Mouse (Mus musculus) CD4-positive helper T cell, adult 2 months (primary cell): Measurements from ENCODE around the gene Enthd1.
"Not testable (repeated sequence)": the region's sequence is repeated elsewhere in the genome, so short reads cannot be mapped to it uniquely, and the experiment has no call there.

Experiments used
- DNase-seq: peaks from one replicate; pipeline ENCODE4 v3.0.0-alpha.2; 2012; ENCODE audit warnings: low read depth, missing footprints, low spot score

Enthd1 gene

DNA sequence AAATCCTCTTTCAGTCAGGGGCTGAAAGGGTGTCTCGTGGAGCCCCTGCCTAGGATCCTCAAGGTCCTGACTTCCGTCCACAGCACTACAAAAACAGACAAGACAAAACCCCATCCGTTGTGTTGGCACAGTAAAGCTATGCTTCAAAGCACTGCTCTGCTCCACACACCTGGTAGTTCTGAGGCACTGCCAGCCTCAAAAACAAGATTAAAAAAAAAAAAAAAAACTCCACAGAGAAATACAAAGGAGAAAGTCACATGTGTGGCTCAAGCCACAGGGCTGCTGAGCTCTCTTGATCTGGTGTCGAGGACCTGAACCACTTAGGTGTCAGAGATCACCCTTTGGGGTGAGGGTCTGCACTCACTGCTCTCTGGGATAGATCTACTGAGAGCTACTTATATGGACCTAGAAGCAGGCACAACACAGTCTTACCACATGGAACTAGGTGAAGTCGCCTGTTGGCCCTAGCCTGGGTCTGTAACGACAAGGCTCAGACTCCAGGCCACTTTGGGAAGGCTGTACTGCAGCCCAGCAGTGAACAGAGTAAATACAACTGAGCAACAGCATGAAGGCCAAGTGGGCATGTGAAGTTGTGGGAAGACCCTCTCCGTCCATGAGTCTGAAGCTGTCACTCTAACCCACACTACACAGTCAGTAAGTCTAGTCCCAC, 26.1 kb downstream of the Enthd1 start:
- peak; percentile 79 for DNase-seq

DNA sequence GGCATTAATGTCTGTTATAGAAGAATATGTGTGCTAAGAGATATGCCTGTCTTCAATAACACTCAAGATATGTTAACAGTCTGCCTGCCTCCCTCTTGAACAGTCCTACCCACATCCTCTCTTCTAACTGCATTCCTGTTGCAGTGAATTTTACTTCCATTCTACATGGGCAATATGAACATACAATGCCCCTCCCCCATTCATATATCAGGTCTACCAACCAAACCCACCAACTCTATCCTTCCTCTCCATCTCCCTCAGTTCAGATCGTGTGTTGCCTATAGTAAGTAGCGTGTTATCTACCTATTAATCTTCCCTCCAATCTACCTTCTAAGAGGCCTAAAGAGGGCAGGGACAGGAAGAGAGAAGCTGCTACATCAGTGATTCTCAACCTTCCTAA, 26.9 kb downstream of the Enthd1 start:
- peak; percentile 64 for DNase-seq

DNA sequence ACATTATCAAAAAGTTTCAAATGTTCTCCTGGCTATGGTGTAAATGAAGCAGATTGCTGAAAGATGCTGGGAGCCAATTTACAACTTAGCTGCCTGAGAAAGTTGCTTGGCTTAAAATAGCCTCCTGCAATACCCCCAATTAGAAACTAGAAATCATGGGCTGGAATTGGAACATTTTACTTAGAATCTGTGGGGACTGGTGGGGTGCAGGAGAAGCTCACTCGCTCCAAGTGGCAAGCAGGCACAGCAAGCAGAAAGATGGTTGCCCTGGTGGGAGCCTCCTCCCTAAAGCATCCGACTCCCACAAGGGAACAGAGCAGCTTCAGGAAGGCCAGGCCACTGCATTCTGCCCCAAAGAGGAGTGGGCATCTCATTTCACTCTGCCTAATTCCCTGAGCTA, 28.9 kb downstream of the Enthd1 start:
- DNase-seq, result no peak

DNA sequence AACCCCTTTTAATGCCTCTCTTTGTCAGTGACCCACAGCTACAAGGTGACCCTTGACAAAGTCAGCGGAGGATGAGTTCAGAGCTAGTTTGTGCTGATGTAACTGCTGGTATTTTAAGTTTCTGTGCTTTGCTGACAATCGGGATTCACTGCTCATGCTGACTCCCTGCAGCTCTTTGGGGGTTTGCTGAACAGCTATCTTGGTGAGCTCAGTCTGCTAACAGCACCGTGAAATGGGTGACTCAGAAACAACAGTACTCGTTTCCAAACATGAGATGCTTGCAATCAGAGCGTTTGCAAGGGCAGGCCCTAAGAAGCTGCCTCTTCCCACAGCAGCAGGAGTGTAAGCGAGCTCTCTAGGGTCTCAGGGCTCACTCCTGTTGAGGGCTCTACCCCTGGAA, 31.7 kb downstream of the Enthd1 start:
- DNase-seq, result no peak

DNA sequence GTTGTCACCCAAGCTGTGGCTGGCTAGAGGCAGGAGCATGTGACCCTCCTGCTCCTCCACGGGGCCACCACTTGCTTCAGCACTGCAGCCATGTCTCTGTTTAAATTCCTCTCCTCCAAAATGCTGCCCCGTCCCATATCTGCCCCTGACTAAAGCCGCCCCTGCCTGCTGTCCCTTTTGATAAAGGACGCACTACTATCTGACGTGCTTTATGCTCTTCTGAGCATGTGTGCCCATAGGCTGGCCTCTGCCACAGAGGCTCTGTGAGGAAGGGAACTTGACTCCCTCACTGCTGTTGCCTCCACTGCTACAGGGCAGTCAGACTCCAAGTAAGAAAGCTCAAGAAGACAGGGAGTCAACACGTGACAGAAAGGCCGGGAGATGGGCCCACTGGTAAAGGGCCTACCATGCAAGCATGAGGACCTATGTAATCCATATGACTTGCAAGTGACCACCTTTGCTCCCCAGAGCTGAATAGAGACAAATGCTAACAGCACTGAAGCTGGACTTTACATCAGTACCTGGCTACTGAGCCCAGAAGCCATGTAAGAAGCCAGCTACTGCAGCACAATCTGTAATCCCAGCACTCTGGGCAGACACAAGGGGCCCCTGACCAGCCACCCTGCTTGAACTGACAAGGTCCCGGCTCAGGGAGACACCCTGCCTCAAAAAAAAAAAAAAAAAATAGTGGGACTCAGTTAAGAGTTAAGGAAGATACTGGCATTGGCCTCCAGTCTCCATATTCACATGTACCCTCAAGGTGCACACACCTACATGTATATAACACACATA, 32.5 kb downstream of the Enthd1 start:
- DNase-seq, result no peak

DNA sequence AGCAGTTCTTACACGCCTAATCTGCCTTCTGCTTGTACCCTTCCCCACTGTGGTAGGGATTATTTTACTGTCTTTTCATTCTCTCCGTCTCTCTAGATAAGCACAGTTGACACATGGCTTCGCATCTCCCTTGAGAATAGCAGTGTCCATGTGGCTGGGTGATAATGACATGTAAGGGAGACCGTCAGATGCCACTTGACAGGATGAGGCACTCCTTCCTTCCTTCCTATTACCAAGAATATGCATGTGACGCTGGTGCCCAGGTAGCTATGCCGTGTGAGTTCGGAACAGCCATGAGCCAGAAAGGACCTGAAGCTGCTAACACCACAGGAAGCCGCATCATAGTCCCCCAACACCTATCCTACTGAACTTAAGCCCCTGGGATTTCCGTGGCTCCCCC, 33.9 kb downstream of the Enthd1 start:
- DNase-seq, result peak; percentile 24

DNA sequence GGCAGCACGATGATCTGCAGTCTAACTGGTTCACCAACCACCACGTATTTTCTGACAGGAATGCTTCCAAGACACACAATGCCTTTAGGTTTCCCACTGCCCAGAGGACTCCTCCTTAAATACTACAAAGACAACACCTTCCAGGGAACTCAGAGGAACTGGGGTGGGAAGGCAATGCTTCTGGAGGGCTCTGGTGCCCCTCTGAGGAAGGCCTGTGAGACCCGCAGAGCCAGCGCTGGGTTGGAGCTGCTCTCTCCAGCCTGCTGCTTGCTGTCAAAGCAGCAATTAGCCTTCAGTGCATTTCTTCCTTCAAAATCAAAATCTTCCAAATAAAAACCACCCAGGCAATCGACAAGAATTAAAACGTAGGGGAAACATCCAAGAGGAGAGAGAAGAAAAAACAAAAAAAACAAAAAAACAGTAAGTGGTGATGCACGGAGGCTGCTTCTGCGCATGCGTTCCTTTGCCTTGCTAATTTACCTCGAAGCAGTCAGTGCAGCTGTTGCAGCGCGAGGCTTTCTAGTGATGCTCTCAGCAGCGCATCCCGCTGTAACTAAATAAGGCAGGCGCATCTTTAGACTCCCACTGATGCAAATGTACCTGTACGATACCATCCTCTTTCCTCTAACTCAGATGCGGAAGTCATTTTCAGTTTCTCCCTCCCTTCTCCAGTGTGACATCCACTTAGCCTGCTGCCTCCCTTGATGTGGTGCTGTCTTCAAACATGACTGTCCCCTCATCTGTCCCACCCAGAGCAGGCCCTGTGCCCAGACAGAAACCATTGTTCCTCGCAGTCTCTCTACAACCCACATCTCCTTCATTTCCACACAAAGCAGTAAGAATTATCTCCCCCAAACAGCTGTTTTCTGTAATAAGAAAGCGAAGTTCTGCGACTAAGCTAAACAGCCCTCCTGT, 34.7 kb downstream of the Enthd1 start:
- peak; percentile 38 for DNase-seq

DNA sequence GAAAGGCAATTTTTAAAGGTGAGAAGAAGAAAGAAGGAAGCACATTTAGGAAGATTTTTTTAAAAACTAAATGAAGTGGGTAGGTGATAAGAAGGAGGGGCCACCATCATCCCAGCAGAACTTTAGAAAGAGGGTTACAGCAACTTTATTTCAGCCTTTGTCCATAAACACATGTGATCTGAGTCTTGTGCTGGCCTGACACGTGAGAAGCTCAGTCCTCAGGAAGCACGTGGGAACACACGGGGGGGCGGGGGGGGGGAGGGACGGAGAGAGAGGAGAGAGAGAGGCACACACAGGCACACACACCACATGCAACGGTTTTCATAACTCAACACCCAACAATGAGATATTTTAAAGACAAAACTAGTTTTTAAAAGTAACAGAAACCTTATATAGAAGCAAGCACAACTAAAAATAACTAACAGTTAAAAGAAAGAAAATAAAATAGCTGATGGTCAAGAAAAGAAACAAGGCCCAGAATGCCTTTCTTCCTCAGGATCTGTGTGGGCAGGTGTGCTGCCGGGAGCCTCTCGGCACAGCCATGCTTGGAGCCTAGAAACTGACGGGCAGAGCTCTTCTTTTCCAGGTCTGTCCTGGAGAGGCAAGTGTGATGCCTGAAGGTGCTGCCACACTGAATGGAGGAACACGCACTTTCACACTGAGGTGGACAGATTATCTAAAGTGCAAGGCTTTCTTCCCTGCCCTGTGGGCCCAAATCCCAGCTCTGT, 43.1 kb downstream of the Enthd1 start:
- no peak for DNase-seq

DNA sequence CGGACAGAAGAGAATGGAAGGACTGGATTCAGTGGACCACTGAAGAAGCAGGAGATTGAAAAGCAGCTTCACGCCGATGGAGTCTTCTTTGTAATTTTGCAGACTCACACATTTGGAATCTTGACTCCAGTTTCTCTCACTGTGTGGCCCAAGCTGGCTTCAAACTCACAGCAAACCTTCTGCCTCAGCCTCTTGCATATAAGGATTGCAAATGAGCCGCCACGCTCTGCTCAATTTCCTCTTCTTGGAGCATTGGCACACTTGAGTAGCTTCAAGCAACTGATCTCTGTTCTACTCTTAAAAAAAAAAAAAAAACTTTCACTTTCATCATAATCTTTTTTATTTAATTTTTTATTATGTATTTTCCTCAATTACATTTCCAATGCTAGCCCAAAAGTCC, 45.0 kb downstream of the Enthd1 start:
- DNase-seq, result no peak

DNA sequence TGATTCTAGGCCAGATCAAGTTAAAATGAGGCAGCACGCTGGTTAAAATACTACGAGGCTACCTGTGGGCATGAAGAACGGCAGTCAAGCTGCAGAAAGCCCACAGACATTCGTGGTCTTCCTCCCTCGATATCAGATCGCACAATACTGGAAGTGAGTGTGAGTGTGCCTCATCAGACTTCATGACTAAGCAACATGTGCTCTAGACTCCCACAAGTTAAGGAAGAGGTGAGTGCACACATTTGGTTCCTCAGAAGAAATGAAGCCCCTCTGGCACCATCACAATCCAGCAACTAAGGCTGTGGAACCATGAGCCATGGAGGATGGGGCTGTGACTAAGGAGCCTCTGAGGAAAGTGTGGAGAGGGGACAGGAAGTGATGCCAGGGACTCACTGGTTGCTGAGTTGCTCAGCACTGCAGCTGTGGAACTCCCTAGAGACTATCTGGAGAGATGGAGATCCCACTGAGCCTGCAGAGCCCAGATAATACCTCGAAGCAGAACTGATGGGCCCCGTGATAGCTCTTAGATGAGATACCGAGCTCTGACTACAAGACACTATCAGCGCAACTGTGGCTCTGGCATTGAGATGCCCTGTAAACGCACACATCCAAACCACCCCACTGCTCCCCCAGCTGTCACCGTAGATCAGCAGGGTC, 46.3 kb downstream of the Enthd1 start:
- DNase-seq, result no peak

DNA sequence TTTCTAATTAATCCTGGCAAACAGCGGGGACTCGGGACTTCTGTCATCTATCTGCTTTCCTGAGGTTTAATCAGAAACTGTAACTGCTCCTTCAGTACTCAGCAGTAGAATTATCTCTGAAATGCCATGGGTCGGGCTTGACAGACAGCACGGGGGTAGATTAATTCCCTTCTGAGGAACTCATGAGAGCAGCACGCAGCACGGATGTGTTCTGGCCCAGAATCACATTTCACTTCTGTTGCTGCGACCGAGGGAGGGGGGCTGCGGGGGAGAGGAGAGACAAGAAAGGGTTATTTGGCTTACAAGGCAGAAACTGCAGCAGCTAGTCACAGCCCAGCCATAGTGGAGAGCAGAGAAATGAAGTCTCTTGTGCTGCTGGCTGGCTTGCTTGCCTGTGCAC, 47.0 kb downstream of the Enthd1 start:
- DNase-seq, result peak; percentile 30

DNA sequence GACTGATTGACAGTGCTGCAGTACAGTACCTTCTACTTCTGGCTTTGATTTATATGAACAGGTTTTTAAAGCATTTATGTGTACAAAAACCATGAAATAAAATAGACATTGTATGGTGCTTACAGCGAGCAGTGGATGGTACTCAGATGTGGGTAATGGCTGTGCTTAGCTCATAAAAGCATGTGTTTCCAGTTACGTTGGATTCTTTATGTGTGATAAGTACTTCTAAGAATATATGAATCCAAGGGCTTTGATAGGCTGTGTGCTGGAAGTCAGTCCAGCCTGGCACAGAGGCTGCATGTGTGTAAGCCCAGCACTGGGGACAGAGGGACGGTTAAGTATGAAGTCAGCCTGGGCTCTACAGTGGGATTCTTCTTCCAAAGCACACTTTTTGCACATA, 48.4 kb downstream of the Enthd1 start:
- no peak for DNase-seq

DNA sequence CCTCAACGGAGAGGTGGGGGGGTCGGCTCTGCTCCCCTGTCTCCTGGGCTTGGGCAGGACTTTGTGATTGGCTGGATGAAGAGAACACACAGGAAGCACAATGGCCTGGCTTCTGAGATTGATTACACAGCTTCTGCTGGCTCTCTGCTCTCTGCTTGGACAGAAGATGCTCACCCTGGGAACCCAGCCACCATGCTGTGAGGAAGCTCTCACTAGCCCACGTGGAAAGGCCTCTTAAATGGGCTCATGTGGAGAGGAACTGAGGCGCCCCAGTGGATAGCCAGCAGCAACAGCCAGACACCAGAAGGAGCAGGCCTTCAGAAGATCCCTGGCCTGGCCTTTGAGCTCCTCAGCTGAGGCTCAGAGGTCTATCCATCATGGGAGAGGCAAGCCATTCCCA, 59.9 kb downstream of the Enthd1 start:
- no peak for DNase-seq

DNA sequence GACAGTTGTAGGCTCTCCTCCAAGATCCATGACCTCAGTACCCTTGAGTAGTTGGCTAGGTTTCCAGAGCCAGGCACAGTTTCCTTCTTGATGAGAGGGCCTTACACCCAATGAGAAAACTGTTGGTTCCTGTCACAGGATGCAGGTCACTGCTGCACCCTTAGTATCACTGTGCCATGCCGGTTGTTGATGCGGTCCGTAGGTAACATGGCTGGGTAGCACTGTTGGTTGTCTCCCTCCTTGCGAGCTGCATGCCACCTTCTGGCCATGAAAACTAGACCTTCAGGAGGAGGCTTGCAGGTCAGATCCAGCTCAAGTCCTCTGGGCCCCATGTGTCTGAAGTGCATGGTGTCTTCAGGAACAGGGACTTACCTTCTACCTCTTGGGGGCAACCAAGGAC, 61.8 kb downstream of the Enthd1 start:
- peak; percentile 36 for DNase-seq

DNA sequence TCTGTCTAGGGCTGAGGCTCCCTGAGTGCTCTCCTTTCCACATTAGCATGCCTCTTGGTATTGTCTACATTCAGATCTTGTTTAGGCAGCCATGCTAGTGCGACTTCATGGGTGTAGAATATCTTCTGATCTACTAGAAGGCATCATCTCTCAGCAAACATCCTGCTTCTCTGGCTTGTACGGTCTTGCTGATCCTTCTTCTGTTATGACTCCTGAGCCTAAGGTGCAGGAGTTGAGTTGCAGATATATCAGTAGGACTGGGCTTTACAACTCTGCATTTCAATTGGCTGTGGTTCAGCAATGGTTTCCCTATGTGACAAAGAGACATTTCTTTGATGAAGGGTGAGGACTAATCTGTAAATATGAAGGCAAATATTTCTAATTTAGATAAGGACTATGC, 62.2 kb downstream of the Enthd1 start:
- DNase-seq, result no peak

DNA sequence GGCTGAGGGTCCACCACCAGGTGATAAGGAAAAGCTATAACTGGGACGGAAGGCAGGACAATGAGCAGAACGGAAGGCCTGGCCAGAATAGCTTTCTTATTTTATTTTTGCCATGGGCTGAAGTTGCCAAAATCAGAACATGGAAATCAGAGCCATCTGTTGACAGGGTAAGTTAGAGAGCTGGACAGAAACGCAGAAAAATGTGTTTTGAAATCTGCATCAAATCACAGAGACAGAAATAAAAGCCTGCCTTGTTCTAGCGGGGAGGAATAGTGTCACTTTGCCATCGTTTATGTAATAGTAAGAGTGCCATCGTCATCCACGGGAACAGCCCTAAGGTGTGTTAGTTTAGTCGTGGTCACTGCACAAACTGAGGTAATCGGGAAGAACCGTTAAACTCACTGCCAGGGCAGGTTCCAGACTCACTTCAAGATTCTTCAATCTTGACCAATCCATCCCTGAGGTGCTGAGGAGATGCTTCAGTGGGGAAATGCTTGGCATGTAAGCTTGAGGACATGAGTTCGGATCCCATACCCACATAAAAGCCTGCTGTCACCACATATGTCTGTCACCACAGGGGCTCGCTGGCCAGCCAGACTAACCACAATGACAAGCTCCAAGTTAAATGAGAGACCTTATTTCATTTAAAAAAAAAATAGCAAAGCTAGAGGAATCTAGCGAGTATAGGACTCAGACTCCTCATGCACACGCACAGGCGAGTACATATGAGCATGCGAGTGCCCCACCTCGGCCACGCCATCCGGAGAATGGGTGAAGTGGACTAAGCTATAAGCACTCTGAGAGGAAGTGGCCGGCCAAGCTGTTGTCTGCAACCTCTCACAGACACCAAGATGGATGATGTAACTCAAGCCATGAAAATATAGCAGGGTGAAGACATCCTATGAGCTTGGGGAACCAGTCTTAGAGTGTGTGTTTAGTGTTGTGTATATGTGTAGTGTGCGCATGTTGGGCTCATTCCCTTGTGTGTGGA, 63.6 kb downstream of the Enthd1 start:
- DNase-seq, result no peak

DNA sequence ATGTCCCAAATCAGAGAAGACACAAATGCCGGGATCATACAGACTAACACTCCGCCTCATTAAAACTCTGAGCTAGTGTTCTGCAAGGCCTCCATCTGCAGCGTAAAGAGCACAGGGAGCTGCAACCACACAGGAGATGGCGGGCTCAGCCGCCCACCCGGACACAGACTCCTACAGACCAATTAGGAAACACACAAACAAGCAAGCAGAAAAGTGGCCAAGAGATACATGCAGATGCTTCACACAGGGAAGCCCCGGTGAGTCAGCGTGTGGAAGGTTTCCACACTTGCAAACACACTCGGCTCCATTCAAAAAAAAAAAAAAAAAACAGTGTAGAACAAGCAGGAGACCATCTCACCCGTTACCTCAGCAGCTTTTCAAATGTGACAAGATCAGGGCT, 64.5 kb downstream of the Enthd1 start:
- DNase-seq, result no peak

DNA sequence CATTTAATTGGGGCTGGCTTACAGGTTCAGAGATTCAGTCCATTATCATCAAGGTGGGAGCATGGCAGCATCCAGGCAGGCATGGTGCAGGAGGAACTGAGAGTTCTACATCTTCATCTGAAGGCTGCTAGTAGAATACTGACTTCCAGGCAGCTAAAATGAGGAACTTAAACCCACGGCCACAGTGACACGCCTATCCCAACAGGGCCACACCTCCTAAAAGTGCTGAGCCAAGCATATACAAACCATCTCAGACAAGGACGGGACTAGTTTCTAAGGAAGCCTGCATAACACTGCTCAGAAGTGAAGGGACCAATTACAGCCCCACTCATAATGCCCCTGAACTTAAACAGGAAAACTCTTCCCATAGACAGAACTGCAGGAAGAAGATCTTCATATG, 67.2 kb downstream of the Enthd1 start:
- DNase-seq, result not testable (repeated sequence)

DNA sequence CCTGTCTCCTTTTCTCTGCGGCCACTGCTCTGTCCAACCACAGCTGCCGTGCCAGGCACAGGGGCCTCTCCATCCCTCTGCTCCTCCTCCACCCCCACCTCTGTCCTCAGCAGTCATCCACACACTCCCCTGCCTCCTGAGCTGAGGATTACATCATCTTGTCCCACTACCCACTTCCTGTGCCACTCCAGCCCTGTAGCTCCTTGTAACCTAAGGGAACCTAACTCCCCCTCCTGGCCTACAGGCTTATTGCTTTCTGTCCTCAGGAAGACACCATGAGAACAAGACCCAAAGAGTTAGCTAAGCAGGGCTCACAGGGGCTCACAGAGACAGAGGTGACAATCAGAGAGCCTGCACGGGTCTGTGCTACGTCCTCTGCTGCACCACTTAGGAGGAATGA, 73.5 kb downstream of the Enthd1 start:
- peak; percentile 27 for DNase-seq

DNA sequence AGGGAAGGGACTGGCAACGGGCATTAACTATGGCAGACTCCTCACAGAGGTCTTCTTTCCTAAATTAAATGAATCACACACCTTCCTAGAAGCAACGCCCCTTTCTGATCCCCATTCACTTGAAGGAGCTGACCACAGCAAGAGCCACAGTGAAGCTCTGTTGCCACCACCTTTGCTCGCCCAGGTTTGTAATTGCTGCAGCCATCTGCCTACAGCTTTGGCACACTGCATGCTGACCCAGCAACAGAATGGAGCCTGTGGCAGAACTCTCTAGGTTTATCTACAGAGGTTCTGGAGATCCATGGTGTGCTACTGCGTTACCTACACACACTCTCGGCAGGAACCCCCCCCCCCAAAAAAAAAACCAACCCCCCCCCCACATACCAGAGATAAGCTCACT, 74.8 kb downstream of the Enthd1 start:
- DNase-seq, result no peak
